Mouse (Mus musculus) cerebellum, adult (tissue): ENCODE measurements around the gene Shb.

Experiments used
- ATAC-seq: cut with Nextera tagmentation; 2 replicates; pipeline ENCODE4 v1.9.2; 2017; ENCODE audit warnings: mild to moderate bottlenecking, moderate library complexity, mixed read lengths; ENCODE audit not compliant: insufficient number of reproducible peaks, low FRiP score, low TSS enrichment

Gene Shb

DNA sequence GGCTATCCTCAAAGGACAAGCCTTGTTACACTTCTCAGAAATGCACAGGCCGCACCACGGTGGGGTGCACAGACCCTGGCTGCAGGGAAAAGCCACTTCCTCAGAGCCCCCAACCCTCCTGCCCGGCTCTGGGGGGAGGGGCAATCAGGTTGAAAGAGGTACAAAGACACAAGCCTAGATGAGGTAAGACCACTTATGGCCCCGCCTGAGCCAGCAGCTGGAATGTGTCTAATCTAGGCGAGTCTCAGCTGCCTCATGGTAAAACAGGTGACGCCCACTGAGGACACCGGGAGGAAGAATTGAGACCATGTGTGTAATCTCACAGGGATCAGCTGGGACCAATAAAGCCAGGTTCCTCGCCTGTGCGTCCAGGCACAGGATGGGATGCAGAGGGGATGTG, 25.2 kb downstream of the Shb start:
- ATAC-seq: no peak

- no peak for ATAC-seq
Observed at GRCm38 (mm10) chr4:45506613-45507012, 25.7 kb downstream of the Shb start.

- ATAC-seq: no peak
Observed at GRCm38 (mm10) chr4:45505671-45506070, 26.6 kb downstream of the Shb start.

- no peak for ATAC-seq
Observed at GRCm38 (mm10) chr4:45505191-45505590, 27.1 kb downstream of the Shb start.

GRCm38 (mm10) chr4:45503816-45504215, 28.5 kb downstream of the Shb start:
- ATAC-seq: no peak

- ATAC-seq: no peak
Observed at GRCm38 (mm10) chr4:45503380-45503779, 28.9 kb downstream of the Shb start.

- ATAC-seq: no peak
Observed at GRCm38 (mm10) chr4:45502002-45502401, 30.3 kb downstream of the Shb start.

GRCm38 (mm10) chr4:45500381-45500780, 31.9 kb downstream of the Shb start:
- no peak for ATAC-seq

GRCm38 (mm10) chr4:45499556-45499955, 32.7 kb downstream of the Shb start:
- ATAC-seq: no peak

DNA sequence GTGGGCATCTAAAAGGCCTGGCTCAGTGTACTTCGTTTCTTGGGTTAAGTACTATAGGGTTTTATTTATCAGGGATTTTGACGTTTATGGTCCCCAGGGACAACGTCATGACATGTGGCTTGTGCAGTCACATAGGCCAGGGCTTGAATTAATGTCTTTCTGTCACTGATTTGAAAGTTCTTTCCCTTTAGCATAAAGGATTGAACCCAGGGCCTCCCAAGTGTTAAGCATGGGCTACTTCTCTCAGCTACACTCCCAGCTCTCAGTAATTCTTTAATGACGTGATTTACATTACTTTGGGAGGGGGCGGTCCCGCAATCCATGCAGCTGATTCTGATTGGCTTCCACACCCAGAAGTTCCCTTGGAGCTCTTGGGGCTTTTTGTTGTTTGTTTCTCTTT, 33.2 kb downstream of the Shb start:
- ATAC-seq: no peak

DNA sequence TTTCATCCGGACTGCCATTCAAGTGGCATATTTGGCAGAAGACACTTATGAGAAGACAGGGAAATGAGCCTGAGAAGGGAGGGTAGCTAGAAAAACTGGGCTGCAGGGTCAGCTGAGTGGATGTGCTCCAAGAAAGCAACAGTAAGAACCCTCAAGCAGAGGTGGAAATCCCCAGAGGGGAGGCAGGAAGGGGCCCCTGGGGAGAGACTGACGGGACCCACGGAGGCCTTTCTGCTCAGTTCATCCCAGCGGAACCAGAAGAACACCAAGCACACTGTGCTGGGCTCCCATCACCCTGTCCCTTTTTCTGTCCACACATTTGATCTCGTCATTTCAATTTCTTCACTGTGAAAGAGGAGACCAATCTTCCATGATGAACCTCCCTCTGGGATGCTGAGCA, 33.9 kb downstream of the Shb start:
- ATAC-seq: no peak

DNA sequence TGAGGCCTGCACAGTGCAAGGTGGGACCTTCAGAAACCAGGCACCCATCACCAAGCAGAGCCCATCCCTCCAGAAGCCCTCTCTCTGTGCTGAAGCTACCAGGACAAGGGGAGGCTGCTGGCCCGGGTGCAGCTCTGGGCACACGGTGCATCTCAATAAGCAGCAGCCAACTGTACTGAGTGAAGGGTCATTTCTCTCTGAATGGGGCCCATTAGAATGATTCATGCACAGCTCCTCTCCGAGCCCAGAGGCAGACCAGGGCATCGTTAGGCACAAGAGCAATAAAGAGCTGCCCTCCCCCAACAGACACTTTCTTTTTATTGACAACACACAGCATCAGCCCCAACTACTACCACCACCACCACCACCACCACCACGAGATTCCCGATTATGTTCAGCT, 35.0 kb downstream of the Shb start:
- no peak for ATAC-seq

DNA sequence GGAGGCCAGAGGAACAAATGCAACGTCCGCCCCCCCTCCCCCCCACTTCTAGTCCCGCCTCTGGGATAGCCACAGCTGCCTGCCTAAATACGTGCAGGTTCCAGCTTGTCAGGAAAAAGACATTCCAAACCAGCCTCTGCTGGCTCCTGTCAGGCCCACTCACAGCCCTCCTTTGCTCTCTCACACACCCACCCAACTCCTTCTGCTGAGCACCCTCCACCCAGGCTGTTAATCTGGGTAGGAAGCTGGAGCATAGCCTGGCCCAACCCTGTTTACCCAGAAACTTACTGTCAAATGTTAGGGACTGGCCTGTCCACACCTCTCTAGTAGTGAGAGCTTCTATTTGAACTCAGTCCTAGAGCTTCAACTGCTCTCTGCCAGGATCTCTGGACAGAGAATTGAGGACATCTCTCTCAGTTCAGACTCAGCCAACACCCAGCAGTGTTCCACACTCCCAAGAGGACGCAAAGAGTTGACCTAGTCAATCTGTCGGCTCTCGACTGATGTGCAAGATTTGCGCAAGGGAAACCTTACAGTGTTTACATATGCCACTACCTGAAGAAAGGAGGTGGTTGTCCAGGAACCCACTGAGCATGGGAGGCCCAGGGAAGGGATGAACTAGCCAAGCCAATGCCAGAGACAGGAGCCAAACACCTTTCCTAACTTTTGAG, 36.6 kb downstream of the Shb start:
- ATAC-seq: no peak

- no peak for ATAC-seq
Observed at GRCm38 (mm10) chr4:45493786-45494400, 38.4 kb downstream of the Shb start.

DNA sequence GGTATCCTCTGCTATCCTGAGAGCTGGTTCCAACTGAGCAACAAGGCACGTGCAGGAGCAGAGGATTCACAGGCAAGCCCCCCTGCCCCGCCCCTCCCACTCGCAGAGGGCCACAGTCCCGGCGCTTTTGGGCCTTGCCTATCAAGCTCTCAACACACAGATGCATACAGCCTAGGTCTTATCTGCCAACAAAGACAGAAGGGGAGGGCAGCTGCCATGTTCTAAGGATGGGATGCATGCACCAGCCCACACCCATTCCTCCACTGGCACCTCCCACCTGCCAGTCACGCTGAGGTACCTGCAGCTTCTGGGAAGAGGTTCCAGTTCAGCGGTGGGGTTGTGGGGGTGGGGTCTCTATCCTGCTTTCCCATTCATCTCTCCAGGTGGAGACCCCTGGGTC, 39.2 kb downstream of the Shb start:
- no peak for ATAC-seq

GRCm38 (mm10) chr4:45492681-45493081, 39.6 kb downstream of the Shb start:
- no peak for ATAC-seq

DNA sequence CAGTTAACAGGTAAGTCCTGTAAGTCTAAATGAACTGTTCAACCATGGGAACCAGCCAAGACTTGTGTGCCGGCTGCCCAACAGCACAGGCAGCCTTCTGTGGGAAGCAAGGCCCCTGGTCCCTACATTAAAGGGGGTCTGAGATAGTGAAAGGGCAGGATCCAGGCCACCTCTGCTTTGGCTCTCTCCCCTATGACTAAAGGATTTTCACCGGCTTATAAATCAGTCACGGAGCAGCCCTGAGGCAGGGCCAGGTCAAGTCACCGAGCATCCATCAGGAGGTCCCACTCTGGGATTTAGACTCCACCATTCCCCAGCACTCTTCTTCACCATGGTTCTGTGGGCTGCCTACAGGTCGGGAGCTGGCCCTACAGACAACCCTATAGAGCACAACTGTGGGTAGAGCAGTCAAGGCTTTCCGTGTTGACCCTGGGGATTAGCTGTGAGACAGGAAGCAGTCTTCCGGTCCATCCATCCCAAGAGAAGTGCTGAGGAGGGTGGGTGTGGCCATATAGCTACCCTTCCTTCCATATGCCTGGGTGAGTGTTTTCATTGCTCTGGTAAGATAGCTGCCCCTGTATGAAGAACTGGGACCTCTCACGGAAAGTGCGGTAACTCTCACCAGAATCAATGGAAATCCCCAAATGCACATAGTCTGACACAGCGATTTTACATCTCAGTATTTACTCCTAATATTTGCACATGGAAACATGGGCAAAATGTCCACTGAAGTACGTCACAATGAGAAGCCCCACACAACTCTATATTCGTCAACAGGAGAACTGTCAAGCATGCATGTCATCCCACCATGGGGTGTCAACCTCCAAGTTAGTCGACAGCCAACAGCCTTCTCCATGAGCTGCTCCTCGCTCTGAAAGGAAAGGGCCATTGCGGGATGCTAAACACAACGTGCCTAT, 40.3 kb downstream of the Shb start:
- no peak for ATAC-seq

GRCm38 (mm10) chr4:45491119-45491679, 41.1 kb downstream of the Shb start:
- no peak for ATAC-seq

DNA sequence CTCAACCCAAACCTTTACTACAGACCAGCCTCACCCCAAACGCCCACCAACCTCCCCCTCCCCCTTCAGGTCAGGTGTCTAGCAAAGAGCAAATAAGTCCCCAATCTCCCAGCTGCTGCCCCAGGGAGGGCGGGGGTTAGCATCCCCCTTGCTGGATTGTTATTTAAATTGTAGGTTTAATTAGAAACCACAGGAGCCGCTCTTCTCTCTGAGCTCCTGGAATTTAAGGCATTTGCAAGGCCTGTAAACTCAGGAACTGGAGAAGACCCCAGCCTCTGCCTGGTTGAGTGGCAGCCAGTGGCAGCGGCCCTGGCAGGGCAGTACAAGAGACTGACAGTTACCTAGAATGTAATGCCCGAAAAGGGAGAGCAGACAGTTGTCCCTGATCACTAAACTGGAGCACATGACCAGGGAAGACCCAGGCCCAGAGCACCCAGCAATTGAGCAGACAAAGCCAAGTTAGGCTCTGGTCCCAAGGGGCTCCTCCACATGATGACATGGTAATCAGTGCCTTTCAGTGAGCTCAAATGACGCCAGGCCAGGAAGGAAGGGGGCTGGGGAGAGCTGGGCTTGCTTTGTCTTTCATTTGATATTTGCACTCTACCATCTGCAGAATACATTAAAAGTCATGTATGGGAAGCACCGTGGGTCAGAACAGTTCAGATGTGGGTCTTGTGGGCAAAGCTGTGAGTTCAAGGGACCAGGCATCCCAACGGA, 42.1 kb downstream of the Shb start:
- ATAC-seq: no peak
